Mouse (Mus musculus) layer of hippocampus, adult 8-10 months (tissue): ENCODE data around the gene Ubtd1. TPM values are rescaled to one million over a fixed set of nuclear protein-coding genes. Genes with fewer than 3 reads are reported as not detected.
A peak's percentile ranks its signal among the peaks of the same experiment; 100 is the strongest.

Experiments
- DNase-seq, 2 experiments: peaks; one replicate each; pipeline ENCODE4 v3.0.0; 2022; ENCODE audit warnings: low spot score in 2 of 2
- total RNA-seq, 4 experiments: library from RNA; stranded (reverse); gene quantifications; 2 replicates each; pipeline ENCODE4 v1.2.4; 2022

Ubtd1 gene
- total RNA-seq, 4 experiments from 2014 or later: 11.2 to 14.4 (median 13.2) TPM

- DNase-seq: peak; percentile 55 to 80
These were observed 11.9 kb downstream of the Ubtd1 start for GRCm38 (mm10) chr19:41993484-41993883.

- DNase-seq: no peak
These were observed 12.5 kb downstream of the Ubtd1 start for GRCm38 (mm10) chr19:41994023-41994422.

- DNase-seq: no peak
These were observed 13.9 kb downstream of the Ubtd1 start for GRCm38 (mm10) chr19:41995483-41995882.

DNA sequence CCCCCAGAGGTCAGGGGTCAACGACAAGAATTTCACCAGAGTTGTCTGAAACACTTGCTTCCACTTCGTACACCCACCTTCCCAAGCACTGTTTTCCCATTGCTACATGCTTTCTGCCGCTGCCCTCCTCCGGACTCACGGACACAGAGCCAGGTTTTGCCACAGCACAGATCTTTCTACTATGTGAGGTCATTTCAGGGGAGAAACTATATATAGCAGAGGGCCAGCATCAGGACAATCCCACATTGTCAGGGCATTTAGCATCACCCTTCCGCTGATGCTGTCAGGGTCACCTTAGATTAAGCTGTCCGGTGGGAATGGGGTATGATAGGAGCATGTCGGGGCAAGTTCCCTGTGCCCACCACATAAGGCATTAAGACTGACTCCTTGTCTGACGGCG is 15.5 kb downstream of the Ubtd1 start:
- DNase-seq: no peak

- no peak for DNase-seq
These were observed 17.4 kb downstream of the Ubtd1 start for GRCm38 (mm10) chr19:41998770-41999548.

DNA sequence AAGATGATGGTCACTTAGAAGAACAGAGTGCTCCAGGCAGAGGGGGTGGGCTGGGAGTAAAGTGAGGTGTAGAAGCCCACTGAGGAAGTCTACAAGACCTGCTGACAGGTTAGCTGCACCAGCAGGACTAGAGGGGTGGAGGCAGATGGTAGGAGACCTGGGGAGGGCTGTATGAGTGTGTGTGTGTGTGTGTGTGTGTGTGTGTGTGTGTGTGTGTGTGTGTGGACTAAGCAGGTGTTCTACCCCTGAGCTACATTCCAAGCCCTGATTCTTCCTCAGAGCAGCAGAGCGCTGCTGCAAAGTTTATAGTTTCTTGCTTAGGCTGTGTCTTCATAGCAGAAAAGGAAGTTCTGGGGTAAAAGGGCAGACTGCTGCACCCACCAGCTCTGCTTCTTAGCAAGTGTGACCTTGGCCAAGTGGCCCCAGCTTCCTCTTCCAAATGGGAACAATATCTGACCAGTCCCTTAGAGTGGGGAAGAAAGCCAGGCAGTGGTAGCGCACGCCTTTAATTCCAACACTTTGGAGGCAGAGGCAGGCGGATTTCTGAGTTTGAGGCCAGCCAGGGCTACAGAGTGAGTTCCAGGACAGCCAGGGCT is 18.2 kb downstream of the Ubtd1 start:
- DNase-seq: no peak

- DNase-seq: no peak
These were observed 18.9 kb downstream of the Ubtd1 start for GRCm38 (mm10) chr19:42000446-42000958.

DNA sequence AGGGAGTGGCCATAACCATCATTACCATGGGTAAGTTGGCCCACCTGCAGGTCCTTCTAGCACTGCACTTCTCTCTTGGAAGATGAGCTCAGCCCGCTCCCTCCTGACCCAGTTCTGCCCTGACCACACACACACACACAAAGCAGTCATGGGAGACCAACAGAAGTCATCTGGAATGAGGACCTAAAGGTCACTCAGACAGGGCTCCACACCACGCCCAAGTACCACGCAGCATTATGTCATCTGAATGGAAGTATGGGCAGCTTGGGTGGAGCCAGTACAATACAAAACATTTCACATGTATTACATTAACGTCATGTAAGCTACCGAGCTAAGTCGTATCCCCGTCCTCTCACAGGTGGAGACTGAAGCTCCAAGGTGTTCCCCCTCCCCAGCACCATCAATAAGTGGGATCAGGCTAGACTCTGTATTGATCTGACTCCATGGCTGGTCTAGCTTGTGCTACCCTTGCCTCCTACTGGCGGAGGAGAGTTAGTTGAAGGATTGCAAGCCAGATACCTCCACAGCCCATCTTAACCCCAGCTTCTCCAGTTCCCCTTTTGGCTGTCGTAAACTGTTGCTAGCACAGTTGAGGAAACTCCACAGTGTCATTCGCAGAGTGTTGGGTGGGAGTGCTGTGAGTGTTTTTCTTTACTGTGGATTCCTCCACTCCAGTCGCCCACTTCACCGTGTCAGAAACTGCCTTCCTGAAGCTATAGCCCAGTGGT is 19.9 kb downstream of the Ubtd1 start:
- no peak for DNase-seq

DNA sequence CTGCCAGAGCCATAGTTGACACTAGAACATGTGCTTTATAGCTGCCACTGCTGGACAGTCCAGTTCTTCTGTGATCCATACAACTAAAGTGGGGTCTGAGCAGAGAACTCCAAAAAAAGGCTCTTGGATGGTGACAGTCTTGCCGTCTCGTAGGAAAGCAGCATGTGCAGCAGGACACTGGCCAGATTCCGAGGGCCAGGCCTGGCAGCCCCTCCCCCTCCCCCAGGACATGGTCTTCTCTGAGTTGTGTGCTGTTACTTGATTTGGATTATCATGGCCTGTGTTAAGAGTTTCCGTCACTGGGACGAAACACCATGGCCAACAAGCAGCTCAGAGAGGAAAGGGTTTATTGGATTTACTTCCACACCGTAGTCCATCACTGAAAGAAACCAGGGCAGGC is 22.7 kb downstream of the Ubtd1 start:
- DNase-seq: no peak

DNA sequence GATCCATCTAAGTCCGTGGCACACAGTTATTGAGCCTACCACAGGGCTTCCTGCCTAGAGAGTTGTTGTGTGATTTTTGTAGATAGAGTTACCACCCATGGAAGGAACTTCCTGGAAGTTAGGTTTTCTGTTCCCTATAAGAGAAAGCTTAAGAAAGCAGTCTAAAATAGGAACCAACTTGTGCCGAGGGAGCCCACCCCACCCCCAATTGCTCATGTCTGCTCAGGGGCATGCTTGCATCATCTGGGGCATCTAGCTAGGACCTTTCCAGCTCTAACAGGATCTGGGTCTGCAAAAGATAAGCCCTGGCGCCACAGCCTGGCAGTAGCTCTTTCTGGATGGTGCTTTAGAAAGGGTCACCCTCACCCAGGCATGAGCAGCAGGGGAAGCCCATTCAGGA is 24.1 kb downstream of the Ubtd1 start:
- no peak for DNase-seq

- no peak for DNase-seq
These were observed 25.0 kb downstream of the Ubtd1 start for GRCm38 (mm10) chr19:42006568-42006967.

- no peak for DNase-seq
These were observed 27.0 kb downstream of the Ubtd1 start for GRCm38 (mm10) chr19:42008586-42008985.

- DNase-seq: no peak
These were observed 27.5 kb downstream of the Ubtd1 start for GRCm38 (mm10) chr19:42009067-42009466.

DNA sequence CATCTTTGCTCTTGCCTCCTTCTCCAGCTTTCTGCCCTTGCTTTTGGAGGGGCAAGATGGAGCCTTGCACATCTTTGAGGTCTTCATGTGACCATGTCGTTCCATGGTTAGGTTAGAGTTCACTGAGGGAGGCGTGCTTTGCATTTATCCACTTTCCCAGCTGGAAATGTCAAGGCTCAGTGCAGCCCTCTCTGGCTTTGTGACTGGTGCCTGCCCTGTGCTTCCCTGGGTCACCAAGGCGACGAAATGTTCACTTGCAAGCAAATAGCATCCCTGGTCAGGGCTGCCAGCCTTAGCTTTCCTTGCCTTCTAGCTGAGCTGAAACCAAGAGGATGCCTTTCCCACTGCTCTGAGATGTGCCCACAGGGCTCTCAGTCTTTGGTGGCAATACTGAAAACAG is 28.9 kb downstream of the Ubtd1 start:
- no peak for DNase-seq

DNA sequence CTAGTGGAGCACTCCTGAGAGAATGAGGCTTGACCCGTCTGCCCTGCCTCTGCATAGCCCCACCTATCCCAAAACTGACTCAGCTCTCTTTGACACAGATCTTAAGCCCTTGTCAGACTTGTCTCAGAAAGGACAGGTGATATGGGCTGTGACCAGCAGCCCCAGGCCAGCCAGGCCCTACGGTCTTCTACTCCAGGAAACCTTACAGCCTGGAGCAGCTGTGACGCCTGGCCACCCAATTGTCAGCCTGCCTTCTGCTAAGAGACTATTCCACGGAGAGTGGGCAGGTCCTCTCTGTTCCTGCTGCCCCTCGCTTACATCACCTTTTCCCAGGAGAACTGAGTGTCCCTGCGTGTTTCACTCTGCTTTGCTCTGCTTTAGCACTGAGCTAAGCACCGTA is 29.6 kb downstream of the Ubtd1 start:
- DNase-seq: no peak

GRCm38 (mm10) chr19:42014231-42014825 is 32.8 kb downstream of the Ubtd1 start:
- no peak for DNase-seq

- DNase-seq: no peak
These were observed 33.4 kb downstream of the Ubtd1 start for GRCm38 (mm10) chr19:42015001-42015400.

DNA sequence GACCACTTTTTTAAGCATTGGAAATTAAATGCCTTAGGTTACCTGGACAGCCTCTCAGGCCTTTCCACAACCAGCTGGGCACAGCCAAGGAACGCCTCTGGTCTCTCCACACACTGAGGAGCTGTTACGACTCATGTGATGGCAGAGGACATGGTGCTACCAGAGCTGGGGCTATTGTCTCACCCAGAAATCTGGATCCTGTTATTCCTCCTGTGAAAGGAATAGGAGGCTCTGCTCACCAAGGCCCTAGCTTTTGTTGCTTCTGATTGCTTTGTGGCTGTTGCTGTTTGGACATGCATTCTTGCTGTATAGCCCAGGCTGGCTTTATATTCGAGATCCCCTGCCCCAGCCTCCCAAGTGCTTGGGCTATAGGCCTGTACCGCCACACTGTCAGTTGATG is 34.7 kb downstream of the Ubtd1 start:
- DNase-seq: no peak

DNA sequence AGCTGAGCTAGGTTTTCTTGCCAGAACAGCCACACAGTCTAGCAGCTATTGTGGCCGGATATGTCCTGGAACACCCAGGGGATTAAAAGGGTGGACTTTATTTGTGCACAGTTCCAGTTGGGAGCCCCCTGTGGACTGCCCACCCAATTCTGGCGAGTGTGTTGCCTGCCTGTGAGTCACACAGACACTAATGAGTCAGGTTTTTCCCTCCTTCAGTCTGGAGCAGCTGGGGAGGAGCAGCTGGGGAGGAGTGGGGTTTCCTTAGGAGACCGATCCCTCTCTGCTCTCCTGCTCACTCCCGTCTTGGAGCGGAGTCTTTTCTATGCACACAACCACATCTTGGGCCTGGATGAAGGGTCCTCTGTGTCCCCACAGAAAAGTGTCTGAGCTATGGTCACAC is 35.3 kb downstream of the Ubtd1 start:
- peak in 1 of 2 experiments; percentile 38 for DNase-seq

GRCm38 (mm10) chr19:42017399-42018247 is 36.1 kb downstream of the Ubtd1 start:
- peak; percentile 51 to 57 for DNase-seq

DNA sequence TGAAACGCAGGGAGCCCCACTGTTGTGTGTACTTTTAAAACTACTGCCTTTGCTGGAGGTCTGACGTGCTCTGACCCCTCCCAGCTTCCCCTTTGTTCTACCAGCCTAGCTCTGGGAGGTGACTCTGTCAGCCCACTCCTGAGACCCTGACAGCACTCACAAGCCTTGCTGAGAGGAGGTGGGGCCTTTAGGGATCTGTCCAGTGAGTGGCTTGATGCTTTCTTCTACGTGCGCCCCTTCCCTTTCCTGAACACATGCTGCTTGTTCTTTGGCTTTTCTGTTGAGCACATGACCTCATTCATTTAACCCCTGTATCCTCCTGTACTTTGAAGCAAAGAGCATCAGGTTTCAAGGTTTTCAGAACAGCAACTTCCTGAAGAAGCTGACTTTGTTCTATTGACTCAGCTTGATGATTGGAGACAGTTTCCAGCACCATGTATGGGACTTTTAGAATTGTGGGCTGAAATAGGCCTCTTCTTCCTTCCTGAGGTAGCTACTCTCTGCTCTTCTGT is 37.5 kb downstream of the Ubtd1 start:
- DNase-seq: no peak
